Mouse (Mus musculus) lung, postnatal 14 days (tissue): ENCODE measurements at regions not wholly inside any gene's neighbourhood (a gene's known extent, or its start where the extent isn't known, plus 50 kb on each side); places are given as distances from the start of the nearest gene placed in this dataset.

Experiments
- DNase-seq: peaks from one replicate; pipeline ENCODE4 v3.0.0; 2021

- no peak for DNase-seq
Measured at GRCm38 (mm10) chr11:111583606-111584005, 517.6 kb downstream of the Kcnj2 start.

GRCm38 (mm10) chr11:111599456-111599855 is 533.5 kb downstream of the Kcnj2 start:
- no peak for DNase-seq

- DNase-seq: no peak
Measured at GRCm38 (mm10) chr11:111605146-111605545, 539.2 kb downstream of the Kcnj2 start.

GRCm38 (mm10) chr11:111610522-111611015 is 544.6 kb downstream of the Kcnj2 start:
- DNase-seq: no peak

GRCm38 (mm10) chr11:111643603-111644002 is 577.6 kb downstream of the Kcnj2 start:
- no peak for DNase-seq

GRCm38 (mm10) chr11:111652882-111653281 is 586.9 kb downstream of the Kcnj2 start:
- peak; percentile 10 for DNase-seq

- DNase-seq: no peak
Measured at GRCm38 (mm10) chr11:111657778-111658177, 591.8 kb downstream of the Kcnj2 start.

- DNase-seq: no peak
Measured at GRCm38 (mm10) chr11:111658362-111659309, 592.7 kb downstream of the Kcnj2 start.

- DNase-seq: no peak
Measured at GRCm38 (mm10) chr11:111663269-111663668, 597.3 kb downstream of the Kcnj2 start.

- DNase-seq: no peak
Measured at GRCm38 (mm10) chr11:111666336-111666735, 600.4 kb downstream of the Kcnj2 start.

- DNase-seq: no peak
Measured at GRCm38 (mm10) chr11:111671865-111672264, 605.9 kb downstream of the Kcnj2 start.

- no peak for DNase-seq
Measured at GRCm38 (mm10) chr11:111675673-111676072, 609.7 kb downstream of the Kcnj2 start.

- DNase-seq: no peak
Measured at GRCm38 (mm10) chr11:111682341-111682740, 616.4 kb downstream of the Kcnj2 start.

- DNase-seq: no peak
Measured at GRCm38 (mm10) chr11:111683909-111684308, 617.9 kb downstream of the Kcnj2 start.

GRCm38 (mm10) chr11:111687769-111688168 is 621.8 kb downstream of the Kcnj2 start:
- no peak for DNase-seq

GRCm38 (mm10) chr11:111688186-111688860 is 622.4 kb downstream of the Kcnj2 start:
- no peak for DNase-seq

- DNase-seq: no peak
Measured at GRCm38 (mm10) chr11:111689899-111690298, 623.9 kb downstream of the Kcnj2 start.

- no peak for DNase-seq
Measured at GRCm38 (mm10) chr11:111691512-111691911, 625.5 kb downstream of the Kcnj2 start.

- DNase-seq: no peak
Measured at GRCm38 (mm10) chr11:111696668-111697067, 630.7 kb downstream of the Kcnj2 start.

GRCm38 (mm10) chr11:111699862-111700261 is 633.9 kb downstream of the Kcnj2 start:
- no peak for DNase-seq

GRCm38 (mm10) chr11:111706882-111707281 is 640.9 kb downstream of the Kcnj2 start:
- no peak for DNase-seq

- DNase-seq: no peak
Measured at GRCm38 (mm10) chr11:111715401-111715800, 649.4 kb downstream of the Kcnj2 start.

GRCm38 (mm10) chr11:111722276-111722675 is 656.3 kb downstream of the Kcnj2 start:
- no peak for DNase-seq

- no peak for DNase-seq
Measured at GRCm38 (mm10) chr11:111728148-111728547, 662.2 kb downstream of the Kcnj2 start.
